Mouse (Mus musculus): Measurements from ENCODE around the gene Dnaja1.

Gene Dnaja1

GRCm38 (mm10) chr4:40722011-40722666 lies at the start of gene Dnaja1:
Dnaja1 (plus strand) TSS chr4:40722150.
- DNase-seq: peak; percentile 94 to 95

GRCm38 (mm10) chr4:40673526-40673925 lies 48.4 kb upstream of the Dnaja1 start:
- DNase-seq: no peak

GRCm38 (mm10) chr4:40676338-40676737 lies 45.6 kb upstream of the Dnaja1 start:
- DNase-seq: no peak

- DNase-seq: peak in 1 of 2 experiments; percentile 20
Observed at GRCm38 (mm10) chr4:40677132-40677531, 44.8 kb upstream of the Dnaja1 start.

- DNase-seq: peak in 1 of 2 experiments; percentile 32
Observed at GRCm38 (mm10) chr4:40680250-40680860, 41.6 kb upstream of the Dnaja1 start.

- DNase-seq: peak; percentile 34 to 59
Observed at GRCm38 (mm10) chr4:40681908-40682307, 40.0 kb upstream of the Dnaja1 start.

- no peak for DNase-seq
Observed at GRCm38 (mm10) chr4:40682359-40682758, 39.6 kb upstream of the Dnaja1 start.

GRCm38 (mm10) chr4:40683306-40683705 lies 38.6 kb upstream of the Dnaja1 start:
- DNase-seq: no peak

- no peak for DNase-seq
Observed at GRCm38 (mm10) chr4:40691100-40691499, 30.9 kb upstream of the Dnaja1 start.

GRCm38 (mm10) chr4:40697059-40697458 lies 24.9 kb upstream of the Dnaja1 start:
- DNase-seq: no peak

- peak; percentile 85 to 94 for DNase-seq
Observed at GRCm38 (mm10) chr4:40700216-40700615, 21.7 kb upstream of the Dnaja1 start.

- DNase-seq: no peak
Observed at GRCm38 (mm10) chr4:40701796-40702195, 20.2 kb upstream of the Dnaja1 start.

GRCm38 (mm10) chr4:40702797-40703709 lies 18.9 kb upstream of the Dnaja1 start, which contains the start of gene Aptx:
Aptx (minus strand) TSS chr4:40703194.
- peak; percentile 97 to 98 for DNase-seq

- DNase-seq: no peak
Observed at GRCm38 (mm10) chr4:40703710-40704275, 18.2 kb upstream of the Dnaja1 start.

GRCm38 (mm10) chr4:40717141-40717540 lies 4.8 kb upstream of the Dnaja1 start:
- DNase-seq: no peak

GRCm38 (mm10) chr4:40720910-40721309 lies 1.0 kb upstream of the Dnaja1 start:
- no peak for DNase-seq

- DNase-seq: peak; percentile 65 to 69
Observed at GRCm38 (mm10) chr4:40722687-40723460, 924 bp downstream of the Dnaja1 start.

GRCm38 (mm10) chr4:40725141-40725540 lies 3.2 kb downstream of the Dnaja1 start:
- peak; percentile 40 to 58 for DNase-seq

- no peak for DNase-seq
Observed at GRCm38 (mm10) chr4:40725554-40725953, 3.6 kb downstream of the Dnaja1 start.

GRCm38 (mm10) chr4:40727247-40727646 lies 5.3 kb downstream of the Dnaja1 start:
- no peak for DNase-seq

GRCm38 (mm10) chr4:40731262-40731661 lies 9.3 kb downstream of the Dnaja1 start:
- DNase-seq: no peak

GRCm38 (mm10) chr4:40735351-40735750 lies 13.4 kb downstream of the Dnaja1 start:
- DNase-seq: no peak

All from kidney, adult 8-10 months (tissue).